Mouse (Mus musculus) lung, postnatal 0 days (tissue): Measurements from ENCODE around the gene Gm11037.

Experiments used
- CTCF ChIP-seq: IDR thresholded peaks from 2 replicates; pipeline ENCODE4 v1.5.1; 2016; ENCODE audit warnings: antibody characterized with exemption, mild to moderate bottlenecking
- EP300 ChIP-seq: IDR thresholded peaks from 2 replicates; pipeline ENCODE4 v1.6.1; 2016; ENCODE audit warnings: antibody characterized with exemption, mild to moderate bottlenecking, control low read depth

GRCm38 (mm10) chr2:131174700-131175099, 41.4 kb downstream of the Gm11037 start:
- TF ChIP-seq CTCF = no peak
- TF ChIP-seq EP300 = no peak
